Mouse (Mus musculus): Measurements from ENCODE around the gene Ncoa7. TPM values are rescaled to one million over a fixed set of nuclear protein-coding genes. Genes with fewer than 3 reads are reported as not detected.

The Ncoa7 gene
- polyA plus RNA-seq, 1 experiment from 2014 or later: 16.4 TPM

GRCm38 (mm10) chr10:30600094-30600534 is 203.0 kb downstream of the Ncoa7 start:
- DNase-seq (ENCODE audit: low spot score): no peak

GRCm38 (mm10) chr10:30587037-30587436 is 216.1 kb downstream of the Ncoa7 start:
- peak; percentile 29 for DNase-seq (ENCODE audit: low spot score)

GRCm38 (mm10) chr10:30585691-30586090 is 217.4 kb downstream of the Ncoa7 start:
- DNase-seq (ENCODE audit: low spot score): no peak

Other genes with a start within 250 kb of the Ncoa7 start
- 23.2 and 23.9 TPM in 2 replicates for gene Trmt11, start 202.6 kb downstream of the Ncoa7 start, polyA plus RNA-seq (2015; fragmentation: Nextera tagmentation; extraction: Ambion mirVana)
- gene Hint3, start 173.7 kb downstream of the Ncoa7 start, polyA plus RNA-seq (2015; fragmentation: Nextera tagmentation; extraction: Ambion mirVana): 46.7 and 47.4 TPM in 2 replicates
- 0.51 and 0.82 TPM in 2 replicates for gene Hey2, start 39.5 kb upstream of the Ncoa7 start, polyA plus RNA-seq (2015; fragmentation: Nextera tagmentation; extraction: Ambion mirVana)

All from thymus, postnatal 0 days (tissue).